Mouse (Mus musculus) inflammation-experienced regulatory T-cells (primary cell): ENCODE data around the gene Ngef. TPM values are rescaled to one million over a fixed set of nuclear protein-coding genes. Genes with fewer than 3 reads are reported as not detected.

Experiments used
- polyA plus RNA-seq, 2 experiments: library from polyadenylated mRNA; unstranded; fragments of 100-300 nt; shearing (Covaris generic); gene quantifications; one replicate each; pipeline ENCODE4 v1.2.1; 2017

The Ngef gene
- polyA plus RNA-seq = under 1 TPM in 1 of 2 experiments, not detected in 1; 0.69 TPM

DNA sequence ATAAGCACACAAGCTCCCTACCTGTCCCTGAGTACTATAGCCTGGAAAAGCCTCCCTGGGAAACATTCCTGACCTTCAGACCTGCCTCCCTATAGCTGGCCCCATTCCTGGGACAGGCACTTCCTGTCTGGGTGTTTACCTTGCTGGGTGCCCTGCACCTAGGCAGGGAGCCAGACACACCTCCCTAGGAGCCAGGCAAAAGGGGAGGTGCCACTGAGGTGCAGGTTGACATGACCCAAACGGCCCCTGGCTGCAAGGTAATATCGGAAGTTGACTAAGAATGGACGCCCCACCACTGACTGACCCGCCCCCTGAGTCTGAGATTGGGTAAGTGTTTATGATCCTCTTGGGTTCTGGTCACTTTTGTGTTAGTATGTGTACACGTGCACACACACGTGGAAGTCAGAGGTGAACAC lies at the start of gene Ngef:
Gene Ngef (minus strand): TSS at position 71 of the 416 bp plus-strand sequence.

DNA sequence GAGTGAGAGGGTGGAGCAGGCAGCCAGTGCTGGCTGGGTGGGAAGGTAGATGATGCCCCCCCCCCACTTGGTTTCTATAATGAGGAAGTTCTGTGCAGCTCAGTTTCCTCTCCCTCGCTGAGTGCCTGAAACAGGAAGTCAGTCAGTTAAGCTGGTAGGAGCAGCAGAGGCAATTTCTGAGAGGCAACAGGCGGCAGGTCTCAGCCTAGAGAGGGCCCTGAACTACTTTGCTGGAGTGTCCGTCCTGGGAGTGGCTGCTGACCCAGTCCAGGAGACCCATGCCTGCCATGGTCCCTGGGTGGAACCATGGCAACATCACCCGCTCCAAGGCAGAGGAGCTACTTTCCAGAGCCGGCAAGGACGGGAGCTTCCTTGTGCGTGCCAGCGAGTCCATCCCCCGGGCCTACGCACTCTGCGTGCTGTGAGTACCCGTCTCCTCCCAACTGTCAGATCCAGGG lies 46.6 kb upstream of the Ngef start, which contains the start of gene Inpp5d:
Gene Inpp5d (plus strand): TSS at position 102 of the 458 bp plus-strand sequence.

GRCm38 (mm10) chr1:87509561-87510165 lies 64.0 kb downstream of the Ngef start, which contains the start of gene Neu2:
Gene Neu2, plus strand, starts transcription at chr1:87509889.

DNA sequence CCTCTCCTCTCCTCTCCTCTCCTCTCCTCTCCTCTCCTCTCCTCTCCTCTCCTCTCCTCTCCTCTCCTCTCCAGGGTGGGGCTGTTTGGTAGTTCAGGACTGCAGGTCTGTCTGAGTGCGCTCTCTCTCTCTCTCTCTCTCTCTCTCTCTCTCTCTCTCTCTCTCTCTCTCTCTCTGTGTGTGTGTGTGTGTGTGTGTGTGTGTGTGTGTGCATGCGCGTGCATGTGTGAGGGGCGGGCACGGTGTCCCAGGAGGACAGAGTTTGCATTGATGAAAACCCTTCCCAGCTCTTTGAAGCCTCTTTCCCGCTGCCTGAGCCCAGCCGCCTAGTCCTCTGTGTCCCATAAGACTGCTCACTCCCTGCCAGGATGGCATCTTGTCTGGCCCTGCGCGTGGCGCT lies 103.7 kb downstream of the Ngef start, which contains the start of gene Snorc:
Gene Snorc (plus strand): TSS at position 301 of the 400 bp plus-strand sequence.

Other genes with a start within 250 kb of the Ngef start
- gene Gigyf2, start 246.9 kb downstream of the Ngef start, polyA plus RNA-seq = 10 to 100 TPM; 56.4 to 70.5 TPM
- gene Kcnj13, start 179.1 kb downstream of the Ngef start, polyA plus RNA-seq = under 1 TPM; 0.53 to 0.84 TPM
- under 1 TPM in 1 of 2 experiments, not detected in 1; 0.49 TPM for gene Snorc, start 103.6 kb downstream of the Ngef start, polyA plus RNA-seq
- not detected for gene Neu2, start 64.0 kb downstream of the Ngef start, polyA plus RNA-seq
- gene Inpp5d, start 46.4 kb upstream of the Ngef start, polyA plus RNA-seq = 100 to 1,000 TPM; 167 to 195 TPM
- gene Atg16l1, start 182.0 kb upstream of the Ngef start, polyA plus RNA-seq = 10 to 100 TPM; 53.9 to 54.6 TPM
- 1 to 10 TPM; 3.5 to 3.8 TPM for gene Sag, start 229.8 kb upstream of the Ngef start, polyA plus RNA-seq